Mouse (Mus musculus): ENCODE measurements at regions not wholly inside any gene's neighbourhood (a gene's known extent, or its start where the extent isn't known, plus 50 kb on each side); places are given as distances from the start of the nearest gene placed in this dataset.

DNA sequence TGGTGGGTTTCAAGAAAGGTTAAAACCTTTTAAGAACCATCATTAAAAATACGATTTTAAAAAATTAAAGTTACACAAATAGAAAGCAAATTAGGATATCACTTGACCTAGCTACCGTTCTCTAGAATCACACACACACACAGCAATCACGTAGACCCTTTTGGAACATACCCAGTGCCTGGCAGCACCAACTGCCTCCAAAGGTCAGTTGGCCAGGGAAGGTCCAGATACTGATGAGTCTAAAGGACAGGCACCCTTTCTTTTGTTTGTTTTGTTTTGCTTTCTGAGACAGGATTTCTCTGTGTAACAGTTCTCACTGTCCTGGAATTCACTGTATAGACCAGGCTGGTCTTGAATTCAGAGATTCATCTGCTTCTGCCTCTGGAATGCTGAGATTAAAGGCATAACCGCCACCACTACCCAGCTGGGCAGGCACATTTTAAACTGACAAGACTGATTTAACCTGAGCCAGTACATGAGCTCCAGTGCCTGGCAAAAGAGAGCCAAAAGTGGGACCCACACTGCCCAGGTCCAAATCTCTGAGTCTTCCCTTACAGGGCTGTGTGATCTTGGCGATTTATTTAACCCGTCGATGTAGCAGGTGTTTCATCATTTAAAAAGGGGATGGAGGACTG, 353.0 kb downstream of the Pmp22 start:
- H3K9me3 ChIP-seq (ENCODE audit: low read length) = peaks cover 65% of the 10 kb centered on the region
- H3K4me3 ChIP-seq (replicated peaks; ENCODE audit: low read length) = no peak overlapping the region
- TF ChIP-seq POU5F1 (IDR thresholded peaks at IDR 0.05; ENCODE audit: borderline replicate concordance, low read length) (no peak), CTCF (conservative IDR thresholded peaks at IDR 0.05; ENCODE audit: low read length) (no peak), NANOG (IDR thresholded peaks at IDR 0.05; ENCODE audit: borderline replicate concordance, low read length) (no peak)
- H3K36me3 ChIP-seq (ENCODE audit: insufficient read depth, low read length) = no peaks in the 10 kb centered on the region
- H3K27me3 ChIP-seq (ENCODE audit: insufficient read depth, low read length) = no peaks in the 10 kb centered on the region; the same call in 1 of the 2 replicates
- no peaks in the 10 kb centered on the region for H3K4me1 ChIP-seq (replicated peaks; ENCODE audit: low read depth, low read length)

DNA sequence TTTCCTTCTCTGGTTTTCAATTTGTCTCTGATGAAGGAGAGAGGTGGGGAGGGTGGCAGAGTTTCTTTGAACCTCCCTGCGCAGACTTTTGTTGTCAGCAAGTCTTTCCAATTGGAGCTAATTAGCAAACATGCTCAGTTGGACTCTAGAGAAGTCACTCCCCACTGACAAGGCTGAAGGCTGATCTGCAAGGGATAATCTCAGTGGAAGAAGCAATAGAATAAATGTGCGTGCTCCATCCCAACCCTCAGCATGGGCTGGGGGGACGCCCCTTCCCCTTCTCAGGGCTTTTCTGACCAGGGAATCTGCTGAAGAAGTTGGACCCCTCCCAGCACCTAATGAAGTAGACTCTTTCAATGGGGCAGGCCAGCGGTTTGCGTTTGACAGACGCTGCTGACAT, 353.8 kb downstream of the Pmp22 start:
- Histone ChIP-seq H3K27me3 (ENCODE audit: insufficient read depth, low read length) (no peaks in the 10 kb centered on the region; the same call in 1 of the 2 replicates), H3K36me3 (ENCODE audit: insufficient read depth, low read length) (no peaks in the 10 kb centered on the region), H3K4me1 (replicated peaks; ENCODE audit: low read depth, low read length) (no peaks in the 10 kb centered on the region), H3K9me3 (ENCODE audit: low read length) (peaks cover 57% of the 10 kb centered on the region), H3K4me3 (replicated peaks; ENCODE audit: low read length) (no peak overlapping the region)
- TF ChIP-seq POU5F1 (IDR thresholded peaks at IDR 0.05; ENCODE audit: borderline replicate concordance, low read length) (no peak), CTCF (conservative IDR thresholded peaks at IDR 0.05; ENCODE audit: low read length) (no peak), NANOG (IDR thresholded peaks at IDR 0.05; ENCODE audit: borderline replicate concordance, low read length) (no peak)

DNA sequence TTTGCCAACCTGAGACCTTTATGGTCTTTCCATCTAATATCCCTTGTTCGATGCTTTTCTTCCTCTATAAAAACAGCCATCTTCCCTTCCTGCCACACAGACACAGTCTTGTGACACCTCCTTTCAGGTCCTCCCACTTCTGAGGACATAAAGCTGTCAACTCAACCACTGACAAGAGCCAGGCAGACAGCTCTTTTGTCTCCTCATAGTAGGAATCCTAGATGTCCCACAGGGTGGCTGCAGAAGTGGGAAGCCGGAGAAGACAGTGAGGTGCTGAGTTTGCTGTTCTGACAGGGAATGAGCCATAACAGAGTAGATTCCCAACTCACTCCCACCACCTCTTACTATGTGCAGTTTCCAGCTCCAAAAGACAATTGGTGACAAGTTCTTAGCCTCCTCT, 358.4 kb downstream of the Pmp22 start:
- TF ChIP-seq NANOG (IDR thresholded peaks at IDR 0.05; ENCODE audit: borderline replicate concordance, low read length) = no peak
- TF ChIP-seq CTCF (conservative IDR thresholded peaks at IDR 0.05; ENCODE audit: low read length) = no peak
- TF ChIP-seq POU5F1 (IDR thresholded peaks at IDR 0.05; ENCODE audit: borderline replicate concordance, low read length) = no peak
- no peaks in the 10 kb centered on the region for H3K4me1 ChIP-seq (replicated peaks; ENCODE audit: low read depth, low read length)
- no peak overlapping the region for H3K4me3 ChIP-seq (replicated peaks; ENCODE audit: low read length)
- H3K27me3 ChIP-seq (ENCODE audit: insufficient read depth, low read length) = no peaks in the 10 kb centered on the region; the same call in 1 of the 2 replicates
- peaks cover 14% of the 10 kb centered on the region for H3K9me3 ChIP-seq (ENCODE audit: low read length)
- no peaks in the 10 kb centered on the region for H3K36me3 ChIP-seq (ENCODE audit: insufficient read depth, low read length)

GRCm38 (mm10) chr11:63502181-63502580, 373.4 kb downstream of the Pmp22 start:
- H3K4me1 ChIP-seq (replicated peaks; ENCODE audit: low read depth, low read length) = no peaks in the 10 kb centered on the region; the same call in 1 of the 2 replicates
- no peaks in the 10 kb centered on the region for H3K36me3 ChIP-seq (ENCODE audit: insufficient read depth, low read length)
- H3K9me3 ChIP-seq (ENCODE audit: low read length) = no peaks in the 10 kb centered on the region
- H3K27me3 ChIP-seq (ENCODE audit: insufficient read depth, low read length) = no peaks in the 10 kb centered on the region; the same call in 1 of the 2 replicates
- H3K4me3 ChIP-seq (replicated peaks; ENCODE audit: low read length) = no peak overlapping the region
- no peak for TF ChIP-seq NANOG (IDR thresholded peaks at IDR 0.05; ENCODE audit: borderline replicate concordance, low read length)
- TF ChIP-seq POU5F1 (IDR thresholded peaks at IDR 0.05; ENCODE audit: borderline replicate concordance, low read length) = no peak
- TF ChIP-seq CTCF (conservative IDR thresholded peaks at IDR 0.05; ENCODE audit: low read length) = no peak

DNA sequence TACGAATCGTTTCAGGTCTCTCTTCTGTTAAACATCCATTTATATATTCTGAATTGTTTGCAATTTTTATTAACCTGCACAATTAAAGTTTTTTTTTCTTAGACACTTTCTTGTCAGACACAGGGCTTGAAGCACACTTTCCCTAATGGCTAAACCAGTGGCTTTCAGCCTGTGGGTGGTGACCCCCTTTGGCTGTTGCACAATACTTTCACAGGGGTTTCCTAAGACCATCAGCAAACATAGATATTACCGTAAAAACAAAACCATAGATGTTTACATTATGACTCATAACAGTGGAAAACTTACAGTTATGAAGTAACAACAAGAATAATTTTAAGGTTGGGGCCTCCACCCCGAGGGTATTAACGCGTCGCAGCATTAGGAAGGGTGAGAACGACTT, 378.6 kb downstream of the Pmp22 start:
- Histone ChIP-seq H3K9me3 (ENCODE audit: low read length) (no peaks in the 10 kb centered on the region), H3K27me3 (ENCODE audit: insufficient read depth, low read length) (no peaks in the 10 kb centered on the region), H3K4me3 (replicated peaks; ENCODE audit: low read length) (no peak overlapping the region), H3K36me3 (ENCODE audit: insufficient read depth, low read length) (no peaks in the 10 kb centered on the region), H3K4me1 (replicated peaks; ENCODE audit: low read depth, low read length) (no peaks in the 10 kb centered on the region)
- no peak for TF ChIP-seq POU5F1 (IDR thresholded peaks at IDR 0.05; ENCODE audit: borderline replicate concordance, low read length)
- TF ChIP-seq CTCF (conservative IDR thresholded peaks at IDR 0.05; ENCODE audit: low read length) = no peak
- TF ChIP-seq NANOG (IDR thresholded peaks at IDR 0.05; ENCODE audit: borderline replicate concordance, low read length) = no peak

DNA sequence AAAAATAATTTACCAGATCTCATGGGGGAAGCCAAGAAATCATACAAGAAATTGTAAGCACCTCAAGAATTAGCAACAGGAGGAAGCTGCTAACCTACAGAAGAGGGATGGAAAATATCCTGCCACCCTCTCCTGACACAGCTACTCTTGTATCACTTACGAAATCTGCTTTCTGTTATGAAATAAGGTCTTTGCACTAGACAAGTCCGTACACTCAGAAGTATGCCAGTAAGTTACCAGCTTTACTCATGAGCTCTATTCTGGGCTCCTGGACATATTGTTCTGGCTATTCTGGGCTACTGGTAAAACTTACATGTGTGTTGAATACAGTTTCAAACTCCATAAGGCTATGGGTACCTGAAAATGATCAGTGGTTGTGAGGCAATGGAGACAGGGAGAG, 379.9 kb downstream of the Pmp22 start:
- H3K9me3 ChIP-seq (ENCODE audit: low read length) = no peaks in the 10 kb centered on the region
- H3K4me1 ChIP-seq (replicated peaks; ENCODE audit: low read depth, low read length) = no peaks in the 10 kb centered on the region
- no peaks in the 10 kb centered on the region for H3K36me3 ChIP-seq (ENCODE audit: insufficient read depth, low read length)
- H3K4me3 ChIP-seq (replicated peaks; ENCODE audit: low read length) = no peak overlapping the region
- no peaks in the 10 kb centered on the region for H3K27me3 ChIP-seq (ENCODE audit: insufficient read depth, low read length)
- no peak for TF ChIP-seq NANOG (IDR thresholded peaks at IDR 0.05; ENCODE audit: borderline replicate concordance, low read length)

GRCm38 (mm10) chr11:63510611-63511010, 381.8 kb downstream of the Pmp22 start:
- Histone ChIP-seq H3K27me3 (ENCODE audit: insufficient read depth, low read length) (no peaks in the 10 kb centered on the region), H3K4me3 (replicated peaks; ENCODE audit: low read length) (no peak overlapping the region), H3K4me1 (replicated peaks; ENCODE audit: low read depth, low read length) (no peaks in the 10 kb centered on the region), H3K36me3 (ENCODE audit: insufficient read depth, low read length) (no peaks in the 10 kb centered on the region), H3K9me3 (ENCODE audit: low read length) (no peaks in the 10 kb centered on the region)
- TF ChIP-seq POU5F1 (IDR thresholded peaks at IDR 0.05; ENCODE audit: borderline replicate concordance, low read length) (no peak), NANOG (IDR thresholded peaks at IDR 0.05; ENCODE audit: borderline replicate concordance, low read length) (no peak), CTCF (conservative IDR thresholded peaks at IDR 0.05; ENCODE audit: low read length) (no peak)

GRCm38 (mm10) chr11:63514615-63515014, 385.8 kb downstream of the Pmp22 start:
- Histone ChIP-seq H3K4me1 (replicated peaks; ENCODE audit: low read depth, low read length) (no peaks in the 10 kb centered on the region), H3K4me3 (replicated peaks; ENCODE audit: low read length) (no peak overlapping the region), H3K27me3 (ENCODE audit: insufficient read depth, low read length) (no peaks in the 10 kb centered on the region), H3K36me3 (ENCODE audit: insufficient read depth, low read length) (no peaks in the 10 kb centered on the region), H3K9me3 (ENCODE audit: low read length) (peaks cover 6% of the 10 kb centered on the region)
- no peak for TF ChIP-seq POU5F1 (IDR thresholded peaks at IDR 0.05; ENCODE audit: borderline replicate concordance, low read length)
- no peak for TF ChIP-seq CTCF (conservative IDR thresholded peaks at IDR 0.05; ENCODE audit: low read length)
- no peak for TF ChIP-seq NANOG (IDR thresholded peaks at IDR 0.05; ENCODE audit: borderline replicate concordance, low read length)

DNA sequence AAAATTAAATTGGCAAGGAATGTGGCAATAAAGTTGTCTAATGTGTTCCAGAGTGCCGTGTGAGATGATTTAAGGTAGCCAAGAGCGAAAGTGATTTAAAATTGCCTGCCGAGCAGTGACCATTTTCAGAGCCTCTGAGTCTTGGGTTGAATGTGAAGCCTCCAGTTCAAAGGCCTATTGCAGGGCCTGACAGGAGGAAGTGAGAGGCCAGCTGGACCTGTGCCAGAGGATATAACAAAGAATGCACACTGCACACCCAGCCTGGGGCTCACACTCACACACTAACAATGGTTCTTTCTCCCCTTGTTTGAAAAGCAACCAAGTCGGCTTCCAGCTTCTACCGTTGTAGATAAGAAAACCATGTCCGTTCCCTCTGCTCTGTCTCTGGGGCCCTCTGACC, 390.1 kb downstream of the Pmp22 start:
- Histone ChIP-seq H3K9me3 (ENCODE audit: low read length) (peaks cover 6% of the 10 kb centered on the region), H3K4me1 (replicated peaks; ENCODE audit: low read depth, low read length) (no peaks in the 10 kb centered on the region), H3K4me3 (replicated peaks; ENCODE audit: low read length) (no peak overlapping the region), H3K27me3 (ENCODE audit: insufficient read depth, low read length) (no peaks in the 10 kb centered on the region), H3K36me3 (ENCODE audit: insufficient read depth, low read length) (no peaks in the 10 kb centered on the region)
- no peak for TF ChIP-seq POU5F1 (IDR thresholded peaks at IDR 0.05; ENCODE audit: borderline replicate concordance, low read length)
- TF ChIP-seq NANOG (IDR thresholded peaks at IDR 0.05; ENCODE audit: borderline replicate concordance, low read length) = no peak
- no peak for TF ChIP-seq CTCF (conservative IDR thresholded peaks at IDR 0.05; ENCODE audit: low read length)

Measured in E14TG2a.4 (cell line).